Mouse (Mus musculus): ENCODE measurements around the gene Lima1. TPM values are rescaled to one million over a fixed set of nuclear protein-coding genes. Genes with fewer than 3 reads are reported as not detected.

The Lima1 gene
- polyA plus RNA-seq, 1 experiment from 2014 or later: 13.5 TPM

- Histone ChIP-seq H3K4me2 (no peak overlapping the region), H3K27me3 (no peaks in the 10 kb centered on the region), H3K4me3 (no peak overlapping the region), H3K27ac (replicated peaks) (no peak overlapping the region), H3K9ac (no peak overlapping the region), H3K9me3 (no peaks in the 10 kb centered on the region), H3K36me3 (no peaks in the 10 kb centered on the region), H3K4me1 (replicated peaks) (peaks cover 6% of the 10 kb centered on the region; the same call in 1 of the 2 replicates)
- no peak for ATAC-seq (ENCODE audit: low FRiP score, low read depth)
- WGBS: 49% methylated on average over 5 of the region's 5 CpGs
Measured at GRCm38 (mm10) chr15:99865942-99866341, 9.3 kb downstream of the Lima1 start.

GRCm38 (mm10) chr15:99865494-99865941, 9.7 kb downstream of the Lima1 start:
- Histone ChIP-seq H3K36me3 (no peaks in the 10 kb centered on the region), H3K9ac (no peak overlapping the region), H3K4me3 (no peak overlapping the region), H3K27me3 (no peaks in the 10 kb centered on the region), H3K4me2 (no peak overlapping the region), H3K9me3 (no peaks in the 10 kb centered on the region), H3K4me1 (replicated peaks) (peaks cover 6% of the 10 kb centered on the region), H3K27ac (replicated peaks) (no peak overlapping the region)
- no peak for ATAC-seq (ENCODE audit: low FRiP score, low read depth)
- WGBS: 90% methylated on average over 20 of the region's 20 CpGs

- H3K27me3 ChIP-seq: no peaks in the 10 kb centered on the region
- no peak for ATAC-seq (ENCODE audit: low FRiP score, low read depth)
Measured at GRCm38 (mm10) chr15:99865046-99865445, 10.2 kb downstream of the Lima1 start.

GRCm38 (mm10) chr15:99863786-99864185, 11.5 kb downstream of the Lima1 start:
- Histone ChIP-seq H3K4me1 (replicated peaks) (peaks cover 17% of the 10 kb centered on the region), H3K4me3 (no peak overlapping the region), H3K9me3 (no peaks in the 10 kb centered on the region), H3K27me3 (no peaks in the 10 kb centered on the region), H3K36me3 (no peaks in the 10 kb centered on the region), H3K9ac (no peak overlapping the region), H3K4me2 (no peak overlapping the region), H3K27ac (replicated peaks) (no peak overlapping the region)
- ATAC-seq (ENCODE audit: low FRiP score, low read depth): no peak
- WGBS: 97% methylated on average over 8 of the region's 8 CpGs

More at GRCm38 (mm10) chr15:99865046-99865445, 10.2 kb downstream of the Lima1 start:
- Histone ChIP-seq H3K9ac (no peak overlapping the region), H3K27ac (replicated peaks) (no peak overlapping the region), H3K9me3 (no peaks in the 10 kb centered on the region), H3K4me1 (replicated peaks) (peaks cover 11% of the 10 kb centered on the region), H3K36me3 (no peaks in the 10 kb centered on the region), H3K4me2 (no peak overlapping the region), H3K4me3 (no peak overlapping the region)
- 86% methylated on average over 7 of the region's 7 CpGs for WGBS

DNA sequence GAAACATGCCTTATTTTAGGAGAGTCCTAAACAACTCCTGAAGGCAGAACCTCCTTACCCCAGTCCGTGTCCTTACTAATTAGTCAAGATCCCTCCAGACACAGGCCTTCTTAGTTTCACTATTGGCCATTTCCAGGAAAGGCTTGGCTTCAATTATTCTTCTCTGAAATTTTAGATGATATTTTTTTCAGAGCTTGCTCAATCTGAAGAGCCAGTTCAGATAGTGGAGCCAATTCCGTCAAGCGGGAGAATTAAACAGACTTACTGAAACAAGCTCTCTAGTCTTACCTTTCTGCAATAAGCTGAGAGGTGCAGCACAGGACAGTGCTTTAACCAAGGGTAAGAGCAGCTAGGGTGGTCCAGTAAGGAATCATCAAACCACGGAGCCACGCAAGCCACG, 11.9 kb downstream of the Lima1 start:
- no peaks in the 10 kb centered on the region for H3K27me3 ChIP-seq
- no peak overlapping the region for H3K27ac ChIP-seq (replicated peaks)
- H3K9me3 ChIP-seq: no peaks in the 10 kb centered on the region
- H3K9ac ChIP-seq: no peak overlapping the region
- H3K4me1 ChIP-seq (replicated peaks): peaks cover 17% of the 10 kb centered on the region
- H3K4me2 ChIP-seq: no peak overlapping the region
- ATAC-seq (ENCODE audit: low FRiP score, low read depth): no peak
- H3K36me3 ChIP-seq: no peaks in the 10 kb centered on the region
- no peak overlapping the region for H3K4me3 ChIP-seq
- WGBS: 97% methylated on average over 6 of the region's 6 CpGs

DNA sequence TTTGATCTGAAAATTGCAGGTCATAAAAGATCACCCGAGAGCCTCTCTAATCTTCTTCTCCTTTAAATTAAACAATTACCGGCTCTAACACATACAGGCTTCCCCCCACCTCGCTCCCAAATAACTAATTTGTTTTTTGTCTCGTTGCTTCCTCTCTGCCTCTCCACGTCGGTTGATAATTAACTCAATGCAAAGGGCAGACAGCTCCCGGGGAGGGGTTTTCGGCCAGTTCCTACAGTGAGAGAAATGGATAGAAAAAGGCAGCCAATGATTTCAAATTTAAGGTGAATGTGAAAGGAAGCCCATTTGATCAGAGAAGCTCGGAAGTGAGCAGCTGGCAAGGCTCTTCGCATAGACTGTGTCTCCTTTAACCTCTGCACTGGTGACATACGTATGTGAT, 12.8 kb downstream of the Lima1 start:
- WGBS: 49% methylated on average over 11 of the region's 11 CpGs

GRCm38 (mm10) chr15:99861955-99862354, 13.3 kb downstream of the Lima1 start:
- 38% methylated on average over 11 of the region's 11 CpGs for WGBS
- no peak overlapping the region for H3K4me2 ChIP-seq
- H3K27ac ChIP-seq (replicated peaks): no peak overlapping the region
- no peaks in the 10 kb centered on the region for H3K27me3 ChIP-seq
- no peaks in the 10 kb centered on the region for H3K9me3 ChIP-seq
- ATAC-seq (ENCODE audit: low FRiP score, low read depth): no peak
- no peaks in the 10 kb centered on the region for H3K36me3 ChIP-seq
- no peak overlapping the region for H3K4me3 ChIP-seq
- H3K4me1 ChIP-seq (replicated peaks): peaks cover 17% of the 10 kb centered on the region
- no peak overlapping the region for H3K9ac ChIP-seq

More for the DNA sequence above, 12.8 kb downstream of the Lima1 start:
- H3K4me1 ChIP-seq (replicated peaks): peaks cover 17% of the 10 kb centered on the region
- no peak overlapping the region for H3K4me3 ChIP-seq
- H3K9ac ChIP-seq: no peak overlapping the region
- no peak for ATAC-seq (ENCODE audit: low FRiP score, low read depth)
- no peaks in the 10 kb centered on the region for H3K27me3 ChIP-seq
- H3K27ac ChIP-seq (replicated peaks): no peak overlapping the region
- H3K36me3 ChIP-seq: no peaks in the 10 kb centered on the region
- no peak overlapping the region for H3K4me2 ChIP-seq
- H3K9me3 ChIP-seq: no peaks in the 10 kb centered on the region

GRCm38 (mm10) chr15:99861536-99861935, 13.7 kb downstream of the Lima1 start:
- 72% methylated on average over 6 of the region's 6 CpGs for WGBS
- Histone ChIP-seq H3K9me3 (no peaks in the 10 kb centered on the region), H3K4me2 (no peak overlapping the region), H3K9ac (no peak overlapping the region), H3K36me3 (no peaks in the 10 kb centered on the region), H3K27ac (replicated peaks) (no peak overlapping the region), H3K27me3 (no peaks in the 10 kb centered on the region), H3K4me3 (no peak overlapping the region), H3K4me1 (replicated peaks) (peaks cover 17% of the 10 kb centered on the region)
- no peak for ATAC-seq (ENCODE audit: low FRiP score, low read depth)

GRCm38 (mm10) chr15:99859644-99860392, 15.4 kb downstream of the Lima1 start:
- Histone ChIP-seq H3K27ac (replicated peaks) (no peak overlapping the region; the same call in 1 of the 2 replicates), H3K36me3 (no peaks in the 10 kb centered on the region), H3K4me3 (no peak overlapping the region), H3K4me2 (no peak overlapping the region), H3K9me3 (no peaks in the 10 kb centered on the region), H3K27me3 (no peaks in the 10 kb centered on the region), H3K9ac (no peak overlapping the region), H3K4me1 (replicated peaks) (peaks cover 17% of the 10 kb centered on the region)
- ATAC-seq (ENCODE audit: low FRiP score, low read depth): no peak; the same call in 1 of the 2 replicates
- 25% methylated on average over 9 of the region's 9 CpGs for WGBS

- H3K4me3 ChIP-seq: no peak overlapping the region
- H3K4me1 ChIP-seq (replicated peaks): peaks cover 14% of the 10 kb centered on the region
- H3K36me3 ChIP-seq: no peaks in the 10 kb centered on the region
- H3K27me3 ChIP-seq: no peaks in the 10 kb centered on the region
- WGBS: 71% methylated on average over 8 of the region's 8 CpGs
- ATAC-seq (ENCODE audit: low FRiP score, low read depth): no peak
- no peak overlapping the region for H3K4me2 ChIP-seq
- H3K9ac ChIP-seq: no peak overlapping the region
- no peak overlapping the region for H3K27ac ChIP-seq (replicated peaks)
- H3K9me3 ChIP-seq: no peaks in the 10 kb centered on the region
Measured at GRCm38 (mm10) chr15:99857479-99857878, 17.8 kb downstream of the Lima1 start.

DNA sequence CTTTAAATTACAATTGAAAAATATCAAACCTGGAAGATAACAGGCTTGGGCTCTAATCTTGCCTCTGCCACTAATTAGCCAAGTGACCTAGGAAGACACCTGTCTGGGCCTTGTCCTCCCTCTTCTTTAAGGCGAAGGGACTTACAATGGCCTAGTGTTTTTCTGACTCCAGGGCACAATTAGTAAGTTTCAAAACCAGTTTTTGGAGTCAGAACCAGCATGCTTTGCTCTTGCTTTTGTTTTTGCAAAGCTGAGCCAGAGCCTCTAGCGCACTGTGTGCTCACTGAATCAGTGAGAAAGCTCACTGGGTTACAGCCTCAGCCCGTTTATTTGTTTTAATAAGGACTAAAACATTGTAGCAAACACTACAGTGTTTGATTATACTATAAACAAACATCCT, 20.1 kb downstream of the Lima1 start:
- ATAC-seq (ENCODE audit: low FRiP score, low read depth): no peak
- Histone ChIP-seq H3K9me3 (no peaks in the 10 kb centered on the region), H3K4me2 (no peak overlapping the region), H3K27me3 (no peaks in the 10 kb centered on the region), H3K27ac (replicated peaks) (no peak overlapping the region), H3K9ac (no peak overlapping the region), H3K4me1 (replicated peaks) (peaks cover 7% of the 10 kb centered on the region), H3K36me3 (no peaks in the 10 kb centered on the region), H3K4me3 (no peak overlapping the region)
- 65% methylated on average over 3 of the region's 3 CpGs for WGBS

- no peaks in the 10 kb centered on the region for H3K27me3 ChIP-seq
- H3K27ac ChIP-seq (replicated peaks): no peak overlapping the region
- H3K36me3 ChIP-seq: no peaks in the 10 kb centered on the region
- no peak overlapping the region for H3K4me2 ChIP-seq
- no peaks in the 10 kb centered on the region for H3K4me1 ChIP-seq (replicated peaks)
- H3K4me3 ChIP-seq: no peak overlapping the region
- no peak overlapping the region for H3K9ac ChIP-seq
- WGBS: 98% methylated on average over 2 of the region's 2 CpGs
- ATAC-seq (ENCODE audit: low FRiP score, low read depth): no peak
- H3K9me3 ChIP-seq: no peaks in the 10 kb centered on the region
Measured at GRCm38 (mm10) chr15:99852606-99853237, 22.5 kb downstream of the Lima1 start.
